Mouse (Mus musculus) embryonic facial prominence, embryonic 11.5 days (tissue): ENCODE data around the gene Gm17677. TPM values are rescaled to one million over a fixed set of nuclear protein-coding genes. Genes with fewer than 3 reads are reported as not detected.

Source experiments
- ATAC-seq: fragments of 200-750 bp; cut with Nextera tagmentation; replicated peaks from 2 replicates; pipeline ENCODE4 v1.8.0; 2017; ENCODE audit warnings: low read depth; ENCODE audit not compliant: insufficient number of reproducible peaks, low FRiP score, low TSS enrichment
- DNase-seq: peaks from one replicate; pipeline ENCODE4 v3.0.0-alpha.2; 2015; ENCODE audit warnings: low spot score
- H3K27ac ChIP-seq: fragments of 300-500 bp; sonication (generic); replicated peaks from 2 replicates; pipeline ENCODE4 v1.5.1; 2014; ENCODE audit warnings: mild to moderate bottlenecking, low read depth, low read length, control low read depth
- H3K27me3 ChIP-seq: fragments of 300-500 bp; sonication (generic); 2 replicates; pipeline ENCODE4 v1.6.1; 2014; ENCODE audit warnings: mild to moderate bottlenecking, low read length, moderate library complexity, mixed read lengths; ENCODE audit not compliant: control insufficient read depth, insufficient read depth
- H3K36me3 ChIP-seq: fragments of 300-500 bp; sonication (generic); replicated peaks from 2 replicates; pipeline ENCODE4 v1.6.1; 2014; ENCODE audit warnings: low read depth, mild to moderate bottlenecking, low read length, moderate library complexity, mixed read lengths; ENCODE audit not compliant: control insufficient read depth, insufficient read depth
- H3K4me1 ChIP-seq: fragments of 300-500 bp; sonication (generic); 2 replicates; pipeline ENCODE4 v1.6.1; 2014; ENCODE audit warnings: low read length, mixed read lengths; ENCODE audit not compliant: control insufficient read depth, insufficient read depth
- H3K4me2 ChIP-seq: fragments of 300-500 bp; sonication (generic); 2 replicates; pipeline ENCODE4 v1.6.1; 2014; ENCODE audit warnings: low read depth, mild to moderate bottlenecking, control low read depth, low read length, moderate library complexity
- H3K4me3 ChIP-seq: fragments of 300-500 bp; sonication (generic); 2 replicates; pipeline ENCODE4 v1.5.1; 2014; ENCODE audit warnings: low read depth, low read length, control low read depth
- H3K9ac ChIP-seq: fragments of 300-500 bp; sonication (generic); replicated peaks from 2 replicates; pipeline ENCODE4 v1.6.1; 2014; ENCODE audit warnings: mild to moderate bottlenecking, control low read depth, low read length
- H3K9me3 ChIP-seq: fragments of 300-500 bp; sonication (generic); replicated peaks from 2 replicates; pipeline ENCODE4 v1.6.1; 2016; ENCODE audit warnings: mild to moderate bottlenecking, low read length, inconsistent platforms, mixed read lengths; ENCODE audit not compliant: control insufficient read depth
- WGBS: fragments of 180-500 bp; shearing (Covaris S2); extraction: QIAGEN DNeasy Blood & Tissue Kit; methylation state at CpG from one replicate; pipeline ENCODE4 v1.1.7; 2014; 5-methylcytosine and 5-hydroxymethylcytosine counted together
- polyA plus RNA-seq: library from polyadenylated mRNA; unstranded; fragments of >200 nt; fragmentation: Nextera tagmentation; extraction: Ambion mirVana; gene quantifications from 2 replicates; pipeline ENCODE4 v1.2.1, GENCODE M21; 2014

Gm17677 gene
- not detected in 2 replicates for polyA plus RNA-seq

- H3K9me3 ChIP-seq: no peaks in the 10 kb centered on the region
- H3K27me3 ChIP-seq: no peaks in the 10 kb centered on the region
- ATAC-seq (no peak), DNase-seq (no peak)
- no peak within 1 kb of the TSS for H3K4me3 ChIP-seq
- H3K27ac ChIP-seq: no peak within 1 kb of the TSS
- H3K36me3 ChIP-seq: no peaks in the 10 kb centered on the region
- no peaks in the 10 kb centered on the region for H3K4me1 ChIP-seq
- H3K9ac ChIP-seq: no peak within 1 kb of the TSS
- no peak within 1 kb of the TSS for H3K4me2 ChIP-seq
These were observed at the start of gene Gm17677 for GRCm38 (mm10) chr9:35740749-35741148. TSS of gene Gm17677 (plus strand) at chr9:35741049.

GRCm38 (mm10) chr9:35691924-35692323 lies 48.9 kb upstream of the Gm17677 start:
- DNase-seq (no peak), ATAC-seq (no peak)
- Histone ChIP-seq H3K4me2 (no peak overlapping the region), H3K27me3 (no peaks in the 10 kb centered on the region), H3K36me3 (no peaks in the 10 kb centered on the region), H3K27ac (no peak overlapping the region), H3K9me3 (no peaks in the 10 kb centered on the region; the same call in 1 of the 2 replicates), H3K9ac (no peak overlapping the region), H3K4me1 (no peaks in the 10 kb centered on the region), H3K4me3 (no peak overlapping the region)

- no peaks in the 10 kb centered on the region for H3K9me3 ChIP-seq
- no peak overlapping the region for H3K4me3 ChIP-seq
- no peak overlapping the region for H3K27ac ChIP-seq
- DNase-seq (no peak), ATAC-seq (no peak)
- H3K27me3 ChIP-seq: no peaks in the 10 kb centered on the region
- H3K9ac ChIP-seq: no peak overlapping the region
- H3K4me1 ChIP-seq: no peaks in the 10 kb centered on the region
- H3K4me2 ChIP-seq: no peak overlapping the region
- H3K36me3 ChIP-seq: no peaks in the 10 kb centered on the region
These were observed 33.6 kb upstream of the Gm17677 start for GRCm38 (mm10) chr9:35707265-35707664.

- no peak overlapping the region for H3K27ac ChIP-seq
- H3K36me3 ChIP-seq: no peaks in the 10 kb centered on the region
- ATAC-seq: no peak
- no peaks in the 10 kb centered on the region for H3K4me1 ChIP-seq
- DNase-seq: no peak
- no peaks in the 10 kb centered on the region for H3K27me3 ChIP-seq
- H3K9me3 ChIP-seq: no peaks in the 10 kb centered on the region
- no peak overlapping the region for H3K4me2 ChIP-seq
- no peak overlapping the region for H3K4me3 ChIP-seq
- no peak overlapping the region for H3K9ac ChIP-seq
These were observed 16.0 kb downstream of the Gm17677 start for GRCm38 (mm10) chr9:35756843-35757242.

GRCm38 (mm10) chr9:35778009-35778408 lies 37.2 kb downstream of the Gm17677 start, which contains the start of gene Gm17727:
TSS of gene Gm17727 (minus strand) at chr9:35778109.
- no peak within 1 kb of the TSS for H3K4me3 ChIP-seq
- ATAC-seq: no peak
- H3K9ac ChIP-seq: no peak within 1 kb of the TSS
- no peaks in the 10 kb centered on the region for H3K27me3 ChIP-seq
- no peak within 1 kb of the TSS for H3K27ac ChIP-seq
- no peak for DNase-seq
- H3K4me2 ChIP-seq: no peak within 1 kb of the TSS
- H3K36me3 ChIP-seq: no peaks in the 10 kb centered on the region
- no peaks in the 10 kb centered on the region for H3K4me1 ChIP-seq
- H3K9me3 ChIP-seq: no peaks in the 10 kb centered on the region
- WGBS: 62% methylated on average over 3 of the region's 3 CpGs

GRCm38 (mm10) chr9:35790001-35790400 lies 49.2 kb downstream of the Gm17677 start, which contains the start of the genes Gm27235 and D730048I06Rik:
TSS of gene Gm27235 (minus strand) at chr9:35790101.
TSS of gene D730048I06Rik (minus strand) at chr9:35790112.
- 92% methylated on average over 3 of the region's 3 CpGs for WGBS
- DNase-seq: no peak
- no peak for ATAC-seq
- H3K4me3 ChIP-seq: no peak within 1 kb of the TSS
- H3K9ac ChIP-seq: no peak within 1 kb of the TSS
- H3K36me3 ChIP-seq: no peaks in the 10 kb centered on the region
- no peaks in the 10 kb centered on the region for H3K27me3 ChIP-seq
- H3K27ac ChIP-seq: no peak within 1 kb of the TSS
- no peaks in the 10 kb centered on the region for H3K9me3 ChIP-seq
- H3K4me1 ChIP-seq: no peaks in the 10 kb centered on the region
- no peak within 1 kb of the TSS for H3K4me2 ChIP-seq

Other genes starting within 250 kb of the Gm17677 start
- not detected in 2 replicates for gene Gm1113, start 222.8 kb upstream of the Gm17677 start, polyA plus RNA-seq
- gene Ddx25, start 182.5 kb upstream of the Gm17677 start, polyA plus RNA-seq: 6.6 and 6.7 TPM in 2 replicates
- gene Pus3, start 182.5 kb upstream of the Gm17677 start, polyA plus RNA-seq: 26.3 and 28.5 TPM in 2 replicates
- 0.49 and 0.74 TPM in 2 replicates for gene Pate2, start 170.8 kb upstream of the Gm17677 start, polyA plus RNA-seq
- gene Hyls1, start 170.7 kb upstream of the Gm17677 start, polyA plus RNA-seq: 30.2 and 32.3 TPM in 2 replicates
- not detected in 2 replicates for gene Pate4, start 129.1 kb upstream of the Gm17677 start, polyA plus RNA-seq
- not detected in 2 replicates for gene Pate3, start 92.8 kb upstream of the Gm17677 start, polyA plus RNA-seq
- gene Pate1, start 53.7 kb upstream of the Gm17677 start, polyA plus RNA-seq: not detected in 2 replicates
- gene Gm17727, start 37.1 kb downstream of the Gm17677 start, polyA plus RNA-seq: not detected in 2 replicates
- not detected in 2 replicates for gene Gm27235, start 49.1 kb downstream of the Gm17677 start, polyA plus RNA-seq
- gene D730048I06Rik, start 49.1 kb downstream of the Gm17677 start, polyA plus RNA-seq: not detected in 2 replicates
- not detected in 2 replicates for gene 9230110F15Rik, start 103.1 kb downstream of the Gm17677 start, polyA plus RNA-seq
- not detected in 2 replicates for gene 9230113P08Rik, start 167.4 kb downstream of the Gm17677 start, polyA plus RNA-seq